Mouse (Mus musculus): ENCODE results near the gene Ddx43. TPM values are rescaled to one million over a fixed set of nuclear protein-coding genes. Genes with fewer than 3 reads are reported as not detected.

Gene Ddx43
- polyA plus RNA-seq, 1 experiment from 2014 or later, result 0.34 TPM

DNA sequence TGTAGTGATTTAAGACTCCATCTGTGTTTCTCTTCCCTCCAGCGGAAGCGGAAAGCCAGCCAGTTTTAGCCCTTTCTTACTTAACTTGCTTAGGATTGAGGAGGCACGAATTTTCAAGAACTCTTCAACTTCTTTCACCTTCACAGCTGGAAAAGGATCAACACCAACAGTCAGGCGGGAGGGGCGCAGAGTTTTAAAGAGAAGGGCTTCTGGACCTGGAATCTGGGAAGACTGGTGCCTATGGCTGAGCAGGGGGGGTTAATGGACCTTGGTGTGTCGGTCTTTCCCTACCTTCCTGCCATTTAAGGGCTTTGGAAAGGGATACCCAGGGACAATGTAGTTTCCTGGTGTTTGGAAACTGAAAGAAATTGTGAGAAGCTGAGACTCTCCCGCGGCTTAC is 18.0 kb upstream of the Ddx43 start:
- peak overlapping the region; percentile 38 for H3K4me3 ChIP-seq
- no peak for ATAC-seq (ENCODE audit: low FRiP score)

DNA sequence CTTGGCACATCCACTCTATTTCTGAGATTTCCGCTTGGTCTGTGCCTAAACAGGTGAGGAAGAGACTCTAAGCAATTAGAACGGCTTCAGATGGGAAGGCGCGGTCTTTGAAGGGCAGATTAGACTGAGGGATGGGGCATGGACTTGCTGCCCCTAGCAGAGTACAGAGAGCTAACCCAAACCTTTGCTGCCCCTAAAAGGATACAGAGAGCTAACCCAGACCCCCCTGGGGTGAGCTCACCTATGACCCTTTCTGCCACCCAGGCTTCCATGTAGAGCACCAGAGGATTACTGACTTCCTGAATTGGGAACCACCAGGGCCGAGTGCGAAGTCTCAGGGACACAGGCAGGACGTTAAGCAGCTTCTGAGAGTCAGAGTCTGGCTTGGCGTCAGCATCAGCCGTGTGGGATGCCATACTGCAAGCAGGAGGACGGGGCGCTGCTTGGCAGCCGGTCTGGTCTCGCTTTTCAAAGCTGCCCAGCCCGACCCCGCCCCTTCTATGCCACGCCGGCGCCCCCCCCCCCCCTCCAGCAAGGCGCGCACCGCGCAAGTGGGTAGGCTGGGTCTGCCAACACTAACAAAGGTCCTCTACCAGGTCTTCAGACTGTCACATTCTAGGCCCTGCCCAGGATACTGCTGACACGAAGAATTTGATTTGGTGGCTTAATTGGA is 17.3 kb upstream of the Ddx43 start, which contains the start of gene Ooep:
Ooep (minus strand) TSS at position 613 of the 673 bp plus-strand sequence.
- ATAC-seq (ENCODE audit: low FRiP score), result peak; percentile 94

More for the DNA sequence above, 18.0 kb upstream of the Ddx43 start:
- 30% methylated on average over 8 of the region's 8 CpGs for WGBS
- H3K4me2 ChIP-seq (replicated peaks), result peak overlapping the region; percentile 68
- no peaks in the 10 kb centered on the region; the same call in 1 of the 2 replicates for H3K27me3 ChIP-seq
- H3K27ac ChIP-seq, result no peak overlapping the region
- no peak overlapping the region for H3K9ac ChIP-seq
- H3K9me3 ChIP-seq (replicated peaks), result no peaks in the 10 kb centered on the region
- H3K4me1 ChIP-seq, result peaks cover 14% of the 10 kb centered on the region
- no peaks in the 10 kb centered on the region for H3K36me3 ChIP-seq

DNA sequence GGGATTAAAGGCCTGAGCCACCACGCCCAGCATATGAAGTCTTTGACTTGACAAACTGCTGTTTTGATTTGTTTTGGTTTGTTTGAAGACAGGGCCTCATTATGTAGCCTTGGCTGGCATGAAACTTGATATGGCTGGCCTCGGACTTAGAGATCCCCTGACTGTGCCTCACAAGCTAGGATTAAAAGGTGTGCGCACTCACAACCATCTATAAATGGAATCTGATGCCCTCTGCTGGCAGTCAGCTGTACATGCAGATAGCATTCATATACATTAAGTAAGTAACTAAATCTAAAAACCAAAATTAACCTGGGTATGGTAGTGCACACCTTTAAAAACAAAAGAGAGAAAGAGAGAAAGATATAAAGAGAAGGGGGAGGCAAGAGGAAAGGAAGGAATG is 9.7 kb upstream of the Ddx43 start:
- no peaks in the 10 kb centered on the region for H3K36me3 ChIP-seq
- H3K4me1 ChIP-seq, result no peaks in the 10 kb centered on the region
- H3K9me3 ChIP-seq (replicated peaks), result no peaks in the 10 kb centered on the region
- H3K27ac ChIP-seq, result no peak overlapping the region
- 53% methylated on average over 3 of the region's 3 CpGs for WGBS
- no peak overlapping the region for H3K4me3 ChIP-seq
- no peaks in the 10 kb centered on the region for H3K27me3 ChIP-seq
- no peak for ATAC-seq (ENCODE audit: low FRiP score)
- H3K4me2 ChIP-seq (replicated peaks), result no peak overlapping the region
- H3K9ac ChIP-seq, result no peak overlapping the region

More for the DNA sequence above, 17.3 kb upstream of the Ddx43 start, which contains the start of gene Ooep:
- H3K36me3 ChIP-seq, result no peaks in the 10 kb centered on the region
- H3K4me1 ChIP-seq, result peaks cover 14% of the 10 kb centered on the region
- no peaks in the 10 kb centered on the region for H3K9me3 ChIP-seq (replicated peaks)
- peak within 1 kb of the TSS; percentile 38 for H3K4me3 ChIP-seq
- H3K27ac ChIP-seq, result no peak within 1 kb of the TSS
- H3K9ac ChIP-seq, result peak within 1 kb of the TSS; percentile 54
- WGBS, result 5% methylated on average over 23 of the region's 23 CpGs
- H3K4me2 ChIP-seq (replicated peaks), result peak within 1 kb of the TSS; percentile 68
- H3K27me3 ChIP-seq, result no peaks in the 10 kb centered on the region; the same call in 1 of the 2 replicates

DNA sequence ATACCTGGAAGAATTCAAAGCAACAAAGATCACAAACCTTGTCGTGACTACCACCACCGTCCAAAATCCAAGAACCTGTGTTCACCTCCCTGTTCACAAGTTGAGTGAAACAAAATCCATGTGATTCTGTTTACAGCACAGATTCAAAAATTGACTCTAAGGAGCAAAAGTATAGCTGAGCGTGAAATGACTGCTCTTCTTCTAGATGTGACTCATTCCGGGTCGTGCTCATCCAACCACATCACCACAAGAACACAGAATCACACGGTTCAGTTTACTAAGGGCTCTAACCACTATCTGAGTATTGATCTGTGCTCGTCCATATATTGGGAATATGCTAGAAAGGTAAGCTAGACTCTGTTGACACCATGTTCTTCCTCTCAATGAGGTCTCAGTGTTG is 8.6 kb upstream of the Ddx43 start:
- 81% methylated on average over 7 of the region's 7 CpGs for whole genome bisulfite sequencing
- ATAC-seq (ENCODE audit: low FRiP score), result no peak

DNA sequence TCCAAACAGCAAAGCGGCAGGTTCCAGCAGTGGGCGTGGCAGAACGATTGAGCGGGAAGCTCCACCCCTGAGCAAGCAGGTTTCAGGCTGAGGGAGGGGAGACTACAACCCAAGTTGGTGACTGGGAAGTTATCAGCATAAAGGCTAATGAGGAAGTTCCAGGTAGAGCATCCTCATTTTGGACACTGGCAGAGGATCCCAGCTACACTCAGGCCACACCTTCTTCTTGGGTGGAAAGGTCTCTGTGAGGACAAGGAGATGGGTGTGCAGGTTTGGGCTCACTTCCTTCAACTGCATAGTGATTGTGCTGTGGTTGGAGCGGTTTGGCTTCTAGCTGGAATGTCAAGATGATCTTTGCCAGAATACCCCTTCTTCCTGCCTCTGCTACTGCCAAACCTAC is 5.6 kb upstream of the Ddx43 start:
- no peaks in the 10 kb centered on the region for H3K36me3 ChIP-seq
- 70% methylated on average over 5 of the region's 5 CpGs for WGBS
- no peak overlapping the region for H3K4me2 ChIP-seq (replicated peaks)
- H3K27ac ChIP-seq, result no peak overlapping the region
- H3K9me3 ChIP-seq (replicated peaks), result no peaks in the 10 kb centered on the region
- no peak overlapping the region for H3K9ac ChIP-seq
- no peaks in the 10 kb centered on the region for H3K4me1 ChIP-seq
- H3K4me3 ChIP-seq, result no peak overlapping the region
- no peak for ATAC-seq (ENCODE audit: low FRiP score)
- peaks cover 18% of the 10 kb centered on the region for H3K27me3 ChIP-seq

More for the DNA sequence above, 8.6 kb upstream of the Ddx43 start:
- no peak overlapping the region for H3K9ac ChIP-seq
- no peaks in the 10 kb centered on the region for H3K9me3 ChIP-seq (replicated peaks)
- no peak overlapping the region for H3K4me3 ChIP-seq
- H3K27me3 ChIP-seq, result peaks cover 3% of the 10 kb centered on the region; the same call in 1 of the 2 replicates
- H3K4me1 ChIP-seq, result no peaks in the 10 kb centered on the region
- no peak overlapping the region for H3K27ac ChIP-seq
- H3K4me2 ChIP-seq (replicated peaks), result no peak overlapping the region
- H3K36me3 ChIP-seq, result no peaks in the 10 kb centered on the region

DNA sequence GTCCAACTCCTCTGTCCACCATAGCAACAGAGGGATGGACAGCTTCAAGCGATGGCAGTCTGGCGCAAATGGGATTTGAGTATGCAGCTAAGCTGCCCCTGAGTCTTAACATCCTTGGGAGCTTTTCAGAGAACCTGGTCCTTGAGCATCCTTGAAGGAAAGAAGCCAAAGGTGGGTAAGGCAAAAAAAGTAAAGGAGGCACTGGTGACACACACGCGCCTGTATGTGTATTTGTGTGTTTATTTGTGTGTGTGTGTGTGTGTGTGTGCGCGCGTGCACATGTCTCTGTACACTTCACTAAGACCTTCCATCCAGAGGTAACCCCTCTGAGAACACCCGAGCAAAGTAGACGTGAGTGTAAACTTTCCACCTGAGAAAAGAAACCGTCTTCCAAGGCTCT is 1.8 kb upstream of the Ddx43 start:
- no peak for ATAC-seq (ENCODE audit: low FRiP score)
- Histone ChIP-seq H3K9ac (no peak overlapping the region), H3K4me3 (no peak overlapping the region), H3K36me3 (no peaks in the 10 kb centered on the region), H3K27me3 (peaks cover 53% of the 10 kb centered on the region), H3K27ac (no peak overlapping the region), H3K4me1 (0 out of 2 replicates have a peak, but pooled peaks cover 8% of the 10 kb centered on the region), H3K9me3 (replicated peaks) (no peaks in the 10 kb centered on the region), H3K4me2 (replicated peaks) (no peak overlapping the region)
- WGBS, result 85% methylated on average over 10 of the region's 10 CpGs

DNA sequence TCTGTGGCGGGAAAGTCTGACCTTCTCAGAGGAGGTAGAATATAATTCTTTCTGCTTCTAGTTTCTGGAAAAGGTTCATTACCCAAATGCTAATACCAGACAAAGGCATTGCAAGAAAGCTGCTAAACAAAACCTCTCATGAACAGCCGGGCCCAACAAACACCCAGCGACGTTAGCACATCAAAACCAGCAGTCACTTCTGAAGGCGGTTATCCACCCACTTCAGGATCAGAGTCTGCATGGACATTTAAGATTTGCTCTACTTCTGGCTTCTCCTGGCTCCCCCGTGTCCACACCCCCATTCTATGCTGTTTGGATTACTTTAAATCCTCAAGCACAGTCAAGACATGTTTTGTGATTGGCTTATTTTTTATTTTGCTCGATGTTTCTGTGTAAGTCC is 975 bp upstream of the Ddx43 start:
- no peak for ATAC-seq (ENCODE audit: low FRiP score)
- Histone ChIP-seq H3K27me3 (peaks cover 53% of the 10 kb centered on the region), H3K9ac (no peak overlapping the region), H3K27ac (no peak overlapping the region), H3K9me3 (replicated peaks) (no peaks in the 10 kb centered on the region), H3K4me3 (no peak overlapping the region), H3K36me3 (no peaks in the 10 kb centered on the region), H3K4me1 (0 out of 2 replicates have a peak, but pooled peaks cover 8% of the 10 kb centered on the region), H3K4me2 (replicated peaks) (no peak overlapping the region)
- 67% methylated on average over 7 of the region's 7 CpGs for WGBS

DNA sequence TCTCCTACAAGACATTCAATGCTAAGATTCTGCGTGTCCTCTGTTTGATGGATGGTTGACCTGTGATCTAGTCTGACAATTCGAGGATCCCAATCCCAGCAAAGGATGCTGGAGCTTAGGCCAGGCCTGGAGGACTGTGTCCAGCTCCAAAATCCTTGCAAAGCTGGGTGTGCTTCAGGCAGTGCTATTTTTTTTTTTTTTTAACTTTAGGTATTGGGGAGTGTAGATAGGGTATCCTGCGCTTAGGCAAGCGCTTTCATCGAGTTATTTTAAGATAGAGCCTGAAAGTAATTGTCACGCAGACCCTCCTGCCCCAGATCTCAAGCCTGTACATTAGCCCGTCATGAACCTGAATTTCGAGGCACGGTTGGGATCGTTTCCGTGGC is 340 bp upstream of the Ddx43 start:
- no peaks in the 10 kb centered on the region for H3K36me3 ChIP-seq
- no peak overlapping the region for H3K9ac ChIP-seq
- whole genome bisulfite sequencing, result 38% methylated on average over 11 of the region's 11 CpGs
- H3K27me3 ChIP-seq, result peaks cover 53% of the 10 kb centered on the region
- H3K4me2 ChIP-seq (replicated peaks), result peak overlapping the region; percentile 63
- 0 out of 2 replicates have a peak, but pooled peaks cover 8% of the 10 kb centered on the region for H3K4me1 ChIP-seq
- peak overlapping the region; percentile 43 for H3K4me3 ChIP-seq
- H3K27ac ChIP-seq, result no peak overlapping the region
- ATAC-seq (ENCODE audit: low FRiP score), result no peak
- H3K9me3 ChIP-seq (replicated peaks), result no peaks in the 10 kb centered on the region

DNA sequence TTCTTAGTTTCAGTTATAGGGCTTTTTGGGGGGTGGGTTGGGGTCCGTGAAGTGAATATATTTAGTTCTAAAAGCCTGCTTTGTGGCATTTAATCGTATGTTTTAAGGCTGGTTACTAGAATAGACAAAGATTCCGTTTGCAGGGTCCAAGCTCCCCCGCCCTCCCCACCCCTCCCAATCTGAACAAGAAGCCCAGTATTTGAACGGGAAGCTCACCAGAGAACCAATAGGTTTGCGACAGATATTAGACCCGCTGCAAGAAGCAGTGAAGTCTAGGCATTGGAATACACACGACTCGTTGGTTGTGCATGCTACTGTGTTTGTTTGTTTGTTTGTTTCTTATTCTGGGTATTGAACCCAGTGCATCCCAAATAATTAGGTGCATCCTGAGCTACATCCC is 940 bp downstream of the Ddx43 start:
- ATAC-seq (ENCODE audit: low FRiP score), result no peak
- 67% methylated on average over 9 of the region's 9 CpGs for WGBS
- 0 out of 2 replicates have a peak, but pooled peaks cover 8% of the 10 kb centered on the region for H3K4me1 ChIP-seq
- H3K27me3 ChIP-seq, result peaks cover 53% of the 10 kb centered on the region
- H3K36me3 ChIP-seq, result no peaks in the 10 kb centered on the region
- no peak overlapping the region for H3K9ac ChIP-seq
- H3K4me3 ChIP-seq, result no peak overlapping the region
- no peak overlapping the region for H3K4me2 ChIP-seq (replicated peaks)
- no peak overlapping the region for H3K27ac ChIP-seq
- H3K9me3 ChIP-seq (replicated peaks), result no peaks in the 10 kb centered on the region

DNA sequence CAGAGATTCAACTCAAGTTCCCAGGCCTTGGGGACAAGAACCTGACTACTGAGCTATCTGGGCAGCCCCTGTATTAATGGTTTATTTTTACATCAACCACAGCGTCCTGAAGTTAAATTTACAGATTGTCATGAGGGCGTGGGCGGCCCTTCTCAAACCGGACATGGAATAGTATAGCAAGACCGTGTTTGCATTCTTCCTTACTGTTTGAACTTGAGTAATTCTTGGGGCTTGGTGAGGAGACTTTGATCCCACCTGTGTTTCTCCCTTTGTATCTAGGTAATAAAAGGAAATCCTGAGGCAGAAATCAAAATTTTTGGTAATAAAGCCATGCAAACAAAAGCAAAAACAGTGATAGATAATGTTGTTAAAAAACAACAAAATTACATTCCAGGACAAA is 5.0 kb downstream of the Ddx43 start:
- Histone ChIP-seq H3K4me2 (replicated peaks) (no peak overlapping the region), H3K36me3 (no peaks in the 10 kb centered on the region), H3K4me3 (no peak overlapping the region), H3K27ac (no peak overlapping the region), H3K27me3 (peaks cover 29% of the 10 kb centered on the region), H3K4me1 (0 out of 2 replicates have a peak, but pooled peaks cover 6% of the 10 kb centered on the region), H3K9me3 (replicated peaks) (no peaks in the 10 kb centered on the region), H3K9ac (no peak overlapping the region)
- WGBS, result 89% methylated on average over 5 of the region's 5 CpGs
- no peak for ATAC-seq (ENCODE audit: low FRiP score)

DNA sequence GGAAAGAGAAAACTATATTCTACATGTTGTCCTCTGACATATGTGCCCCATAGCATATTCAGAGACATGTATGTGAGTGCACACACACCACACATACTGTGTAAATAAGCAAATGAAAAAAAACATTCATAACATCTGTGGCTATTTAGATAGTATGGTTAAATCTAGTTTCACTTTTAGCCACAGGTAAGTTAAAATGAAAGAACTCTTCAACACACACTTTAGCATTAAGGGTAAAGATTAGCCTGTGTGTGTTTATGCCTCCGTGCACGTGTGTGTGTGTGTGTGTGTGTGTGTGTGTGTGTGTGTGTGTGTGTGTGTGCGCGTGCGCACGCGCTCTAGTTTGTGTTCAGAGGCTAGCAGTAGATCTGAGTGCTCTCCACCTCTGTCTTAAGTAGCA is 6.0 kb downstream of the Ddx43 start:
- no peaks in the 10 kb centered on the region for H3K36me3 ChIP-seq
- 91% methylated on average over 7 of the region's 7 CpGs for WGBS

DNA sequence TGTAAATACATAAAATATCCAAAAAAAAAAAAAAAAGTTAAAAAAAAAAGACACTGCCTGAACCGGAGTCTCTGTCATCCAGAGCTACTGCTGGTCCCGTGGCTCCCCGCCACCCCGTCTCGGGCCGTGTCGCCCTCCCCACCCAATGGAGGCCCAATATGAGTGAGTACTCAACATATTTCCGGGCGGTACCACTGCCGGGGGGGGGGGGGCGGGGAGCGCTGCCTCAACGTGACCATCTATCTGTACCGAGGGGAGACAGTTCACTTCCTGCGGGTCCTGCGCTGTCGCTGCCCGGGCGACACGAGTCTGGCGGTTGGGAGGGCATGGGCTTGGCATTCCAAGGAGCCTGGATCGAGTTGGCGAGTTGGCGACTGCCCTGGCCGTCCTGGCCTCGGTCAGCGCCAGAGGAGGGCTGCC is 31.8 kb downstream of the Ddx43 start:
- peak overlapping the region; percentile 61 for H3K4me2 ChIP-seq (replicated peaks)
- no peak for ATAC-seq (ENCODE audit: low FRiP score)
- H3K9ac ChIP-seq, result peak overlapping the region; percentile 54
- peaks cover 4% of the 10 kb centered on the region; the same call in 1 of the 2 replicates for H3K4me1 ChIP-seq
- H3K27me3 ChIP-seq, result peaks cover 4% of the 10 kb centered on the region; the same call in 1 of the 2 replicates
- H3K27ac ChIP-seq, result no peak overlapping the region
- peak overlapping the region; percentile 24 for H3K4me3 ChIP-seq
- WGBS, result 28% methylated on average over 27 of the region's 27 CpGs
- H3K36me3 ChIP-seq, result no peaks in the 10 kb centered on the region
- H3K9me3 ChIP-seq (replicated peaks), result no peaks in the 10 kb centered on the region

More for the DNA sequence above, 6.0 kb downstream of the Ddx43 start:
- no peaks in the 10 kb centered on the region for H3K4me1 ChIP-seq
- H3K9ac ChIP-seq, result no peak overlapping the region
- ATAC-seq (ENCODE audit: low FRiP score), result no peak
- H3K4me3 ChIP-seq, result no peak overlapping the region
- no peak overlapping the region for H3K27ac ChIP-seq
- H3K27me3 ChIP-seq, result peaks cover 19% of the 10 kb centered on the region
- H3K4me2 ChIP-seq (replicated peaks), result no peak overlapping the region
- H3K9me3 ChIP-seq (replicated peaks), result no peaks in the 10 kb centered on the region

DNA sequence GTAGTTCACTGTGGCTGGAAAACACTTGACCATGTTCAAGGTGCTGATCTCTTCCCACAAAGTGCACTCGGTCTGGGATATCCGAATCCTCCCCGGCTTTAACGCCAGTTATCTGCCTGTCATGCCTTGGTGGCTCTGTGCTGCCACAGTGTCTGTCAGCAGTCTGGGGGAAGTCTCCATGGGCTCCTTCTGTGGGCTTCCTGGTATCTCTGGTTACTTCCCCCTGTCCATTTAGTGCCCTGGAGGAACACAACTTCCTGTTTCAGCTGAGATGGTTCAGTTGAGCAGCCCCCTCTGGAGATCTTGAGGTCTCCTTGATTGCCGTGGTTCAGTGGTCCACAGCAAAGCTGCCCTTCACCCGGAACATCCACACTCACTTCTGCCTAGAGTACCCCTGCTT is 32.6 kb downstream of the Ddx43 start:
- Histone ChIP-seq H3K4me1 (peaks cover 4% of the 10 kb centered on the region; the same call in 1 of the 2 replicates), H3K4me2 (replicated peaks) (no peak overlapping the region), H3K27me3 (peaks cover 4% of the 10 kb centered on the region; the same call in 1 of the 2 replicates), H3K4me3 (no peak overlapping the region), H3K9me3 (replicated peaks) (no peaks in the 10 kb centered on the region), H3K27ac (no peak overlapping the region), H3K36me3 (no peaks in the 10 kb centered on the region), H3K9ac (no peak overlapping the region)
- WGBS, result 84% methylated on average over 6 of the region's 6 CpGs
- ATAC-seq (ENCODE audit: low FRiP score), result no peak

Measured in hindbrain, embryonic 12.5 days (tissue).